Comparison of ENCODE assay signal across 8 mouse cellular contexts in genomic region chr1:92195360-92196149, GRCm38 (mm10). TPM values are rescaled to one million over a fixed set of nuclear protein-coding genes. Genes with fewer than 3 reads are reported as not detected.
A peak's percentile ranks its signal among the peaks of the same experiment; 100 is the strongest.
DNase-seq lines count a peak whose midpoint lies in the region; ATAC-seq and TF ChIP-seq lines count a peak whose summit lies in the region.

TSS of gene Hdac4 (minus strand) at chr1:92195699.

- H3K36me3 ChIP-seq in lung, postnatal 0 days (ENCODE audit: insufficient read depth, low read length): no peaks in the 10 kb centered on the region
- no peaks in the 10 kb centered on the region for H3K36me3 ChIP-seq in heart, embryonic 14.5 days (ENCODE audit: control insufficient read depth, insufficient read depth, low read length)
- no peaks in the 10 kb centered on the region for H3K36me3 ChIP-seq in neural tube, embryonic 15.5 days

- no peak for TF ChIP-seq EP300 in lung, postnatal 0 days (IDR thresholded peaks at IDR 0.05)

- H3K9me3 ChIP-seq in lung, postnatal 0 days (ENCODE audit: low read length): no peaks in the 10 kb centered on the region
- no peaks in the 10 kb centered on the region for H3K9me3 ChIP-seq in heart, embryonic 14.5 days (ENCODE audit: control insufficient read depth, low read length)
- no peaks in the 10 kb centered on the region for H3K9me3 ChIP-seq in neural tube, embryonic 15.5 days (replicated peaks)

- no peaks in the 10 kb centered on the region for H3K4me1 ChIP-seq in lung, postnatal 0 days (ENCODE audit: insufficient read depth, low read depth, low read length)
- peaks cover 4% of the 10 kb centered on the region in 2 experiments; a peak in 3 of 4 replicates for H3K4me1 ChIP-seq in heart, embryonic 14.5 days (ENCODE audit: control insufficient read depth in 2 of 2, insufficient read depth in 2 of 2, low read length in 2 of 2)
- peaks cover 19% of the 10 kb centered on the region for H3K4me1 ChIP-seq in neural tube, embryonic 15.5 days

- no peak for ATAC-seq in lung, postnatal 0 days
- peak; percentile 73; the same call in 1 of the 2 replicates for ATAC-seq in heart, embryonic 14.5 days (ENCODE audit: insufficient number of reproducible peaks, insufficient read depth, low FRiP score, low read depth)
- ATAC-seq in neural tube, embryonic 15.5 days (ENCODE audit: low FRiP score): peak; percentile 83

- no peak within 1 kb of the TSS for H3K4me3 ChIP-seq in lung, postnatal 0 days (ENCODE audit: low read depth, low read length)
- no peak within 1 kb of the TSS for H3K4me3 ChIP-seq in heart, embryonic 14.5 days (ENCODE audit: control insufficient read depth in 1 of 2, insufficient read depth in 1 of 2, low read depth in 1 of 2, low read length in 2 of 2)
- H3K4me3 ChIP-seq in left cerebral cortex, adult 2 months: no peak within 1 kb of the TSS
- no peak within 1 kb of the TSS for H3K4me3 ChIP-seq in neural tube, embryonic 15.5 days (replicated peaks)

- intact Hi-C loops in left cerebral cortex, adult 2 months (cut with DNase I): no loop called here

- no peak for TF ChIP-seq CTCF in lung, postnatal 0 days (IDR thresholded peaks at IDR 0.05)
- TF ChIP-seq CTCF in left cerebral cortex, adult 2 months (IDR thresholded peaks at IDR 0.05): no peak

- DNase-seq in lung, postnatal 0 days (ENCODE audit: low spot score): no peak
- no peak for DNase-seq in lung, postnatal 25 days (ENCODE audit: low spot score)
- peak; percentile 87 for DNase-seq in adrenal gland, postnatal 10 days
- DNase-seq in fat pad, adult 2 months (ENCODE audit: extremely low read depth, low read depth, low spot score): peak; percentile 82
- DNase-seq in left cerebral cortex, adult 2 months (ENCODE audit: extremely low spot score in 1 of 2, low spot score in 2 of 2): peak; percentile 43 to 73
- DNase-seq in spleen, postnatal 36 days (ENCODE audit: low spot score in 2 of 2): no peak

- no peak within 1 kb of the TSS for H3K27ac ChIP-seq in lung, postnatal 0 days (ENCODE audit: low read length)
- no peak within 1 kb of the TSS; a peak in 1 of 4 replicates for H3K27ac ChIP-seq in heart, embryonic 14.5 days (replicated peaks in 1 of 2; ENCODE audit: control insufficient read depth in 1 of 2, insufficient read depth in 1 of 2, low read depth in 2 of 2, low read length in 2 of 2)
- H3K27ac ChIP-seq in left cerebral cortex, adult 2 months: no peak within 1 kb of the TSS
- H3K27ac ChIP-seq in neural tube, embryonic 15.5 days (replicated peaks): peak within 1 kb of the TSS; percentile 45

- H3K27me3 ChIP-seq in lung, postnatal 0 days (replicated peaks; ENCODE audit: insufficient read depth, low read length): no peaks in the 10 kb centered on the region
- H3K27me3 ChIP-seq in heart, embryonic 14.5 days (ENCODE audit: control insufficient read depth, insufficient read depth, low read length): no peaks in the 10 kb centered on the region
- H3K27me3 ChIP-seq in neural tube, embryonic 15.5 days (replicated peaks): no peaks in the 10 kb centered on the region

- H3K9ac ChIP-seq in lung, postnatal 0 days (replicated peaks; ENCODE audit: low read depth): no peak within 1 kb of the TSS
- H3K9ac ChIP-seq in heart, embryonic 14.5 days (ENCODE audit: low read length): no peak within 1 kb of the TSS
- no peak within 1 kb of the TSS for H3K9ac ChIP-seq in neural tube, embryonic 15.5 days (replicated peaks)

- 56% methylated on average over 13 of the region's 13 CpGs for WGBS in lung, postnatal 0 days
- WGBS in heart, embryonic 14.5 days: 62% methylated on average over 13 of the region's 13 CpGs
- WGBS in neural tube, embryonic 15.5 days: 30% methylated on average over 13 of the region's 13 CpGs

- no peak within 1 kb of the TSS for H3K4me2 ChIP-seq in lung, postnatal 0 days (replicated peaks; ENCODE audit: low read depth, low read length)
- no peak within 1 kb of the TSS for H3K4me2 ChIP-seq in heart, embryonic 14.5 days (ENCODE audit: low read length)
- no peak within 1 kb of the TSS for H3K4me2 ChIP-seq in neural tube, embryonic 15.5 days

RNA-seq across cellular contexts. Expression of gene Hdac4, which starts in this region (rescaled TPM):
- 16.3 and 17.1 TPM in 2 replicates for polyA plus RNA-seq in lung, postnatal 0 days (2015; fragmentation: Nextera tagmentation; extraction: Ambion mirVana)
- 10 to 100 TPM; 55.3 to 74.5 TPM for total RNA-seq in adrenal gland, postnatal 10 days (2021)
- polyA plus RNA-seq in heart, embryonic 14.5 days (2014; fragmentation: Nextera tagmentation; extraction: Ambion mirVana): 15.4 and 16.5 TPM in 2 replicates
- total RNA-seq in left cerebral cortex, adult 2 months (2021): 100 to 1,000 TPM; 121 to 123 TPM
- 31.2 and 37.7 TPM in 2 replicates for polyA plus RNA-seq in neural tube, embryonic 15.5 days (2015; fragmentation: Nextera tagmentation; extraction: Ambion mirVana)

Comparison
In these comparisons a context has a peak if more than half of its experiments do, and no peak if none do; other contexts are left out.
1. DNase-seq: peak in adrenal gland, postnatal 10 days (single experiment), fat pad, adult 2 months (single experiment) and left cerebral cortex, adult 2 months (2 of 2); none in lung, postnatal 0 days (single experiment), lung, postnatal 25 days (single experiment) and spleen, postnatal 36 days (0 of 2).